Mouse (Mus musculus): Measurements from ENCODE around the gene Wars.
"Not testable (repeated sequence)": the region's sequence is repeated elsewhere in the genome, so short reads cannot be mapped to it uniquely, and the experiment has no call there.

The Wars gene

DNA sequence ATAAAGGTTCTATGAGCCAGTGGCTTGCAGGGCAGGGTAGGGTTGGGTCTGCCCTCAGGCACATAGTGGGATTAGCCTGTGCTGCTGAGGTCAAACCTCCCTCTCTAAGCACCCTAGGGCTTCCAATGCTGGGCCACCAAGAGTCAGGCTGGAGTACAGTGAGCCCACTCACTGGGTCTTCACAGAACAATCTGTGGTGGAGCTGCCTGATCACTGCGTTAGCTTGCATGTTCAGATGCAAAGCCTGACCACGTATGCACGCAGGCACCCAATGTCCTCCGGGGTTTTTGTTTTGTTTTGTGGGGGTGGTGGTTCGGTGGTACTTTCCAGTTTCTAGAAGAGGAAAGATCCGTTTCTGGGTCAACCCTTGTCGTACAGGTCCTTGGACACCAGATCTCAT lies 36.9 kb downstream of the Wars start:
- CTCF ChIA-PET, result no interaction called here

- CTCF ChIA-PET, result no interaction called here
Observed at GRCm38 (mm10) chr12:108856186-108856585, 37.8 kb downstream of the Wars start.

- CTCF ChIA-PET, result no interaction called here
Observed at GRCm38 (mm10) chr12:108855081-108855480, 38.9 kb downstream of the Wars start.

DNA sequence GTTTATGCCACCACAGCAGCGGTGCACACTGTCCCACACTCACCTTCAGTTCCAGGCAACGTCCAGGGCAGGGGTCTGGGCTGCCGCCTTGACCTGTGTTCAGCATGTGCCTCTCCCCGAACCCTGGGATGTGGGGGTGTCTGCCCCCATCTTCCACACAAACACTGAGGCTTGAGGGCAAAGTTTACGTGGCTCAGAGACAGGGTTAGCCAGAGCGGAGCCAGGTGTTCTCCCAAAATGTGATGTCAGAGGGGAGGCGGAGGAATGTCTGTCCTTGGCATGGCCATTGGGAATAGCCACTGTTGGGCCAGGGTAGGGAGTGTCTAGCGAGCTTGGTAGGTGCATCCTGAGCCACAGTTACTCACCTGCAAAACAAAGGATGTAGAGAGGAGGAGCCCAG lies 41.2 kb downstream of the Wars start:
- CTCF ChIA-PET, result no interaction called here

GRCm38 (mm10) chr12:108850886-108851285 lies 43.1 kb downstream of the Wars start:
- CTCF ChIA-PET, result no interaction called here

DNA sequence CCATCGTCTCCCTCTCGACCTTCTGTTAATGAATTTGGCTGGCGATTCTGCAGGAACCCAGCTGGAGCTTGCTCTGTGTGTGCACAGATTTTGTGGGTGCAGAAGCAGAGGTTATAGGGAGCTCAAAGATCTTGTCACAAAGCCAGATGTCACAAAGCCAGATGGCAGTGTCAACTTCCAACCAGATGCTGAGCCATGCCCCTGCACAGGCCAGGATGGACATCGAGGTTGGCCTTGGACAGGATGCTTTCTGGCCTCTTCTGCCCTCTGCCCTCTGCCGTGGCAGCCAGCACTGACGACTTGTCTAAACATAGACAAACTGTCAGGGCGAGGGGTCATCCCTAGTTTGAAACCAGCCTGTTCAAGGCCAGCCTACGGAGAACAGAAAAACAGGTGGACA lies 43.8 kb downstream of the Wars start:
- CTCF ChIA-PET, result no interaction called here

DNA sequence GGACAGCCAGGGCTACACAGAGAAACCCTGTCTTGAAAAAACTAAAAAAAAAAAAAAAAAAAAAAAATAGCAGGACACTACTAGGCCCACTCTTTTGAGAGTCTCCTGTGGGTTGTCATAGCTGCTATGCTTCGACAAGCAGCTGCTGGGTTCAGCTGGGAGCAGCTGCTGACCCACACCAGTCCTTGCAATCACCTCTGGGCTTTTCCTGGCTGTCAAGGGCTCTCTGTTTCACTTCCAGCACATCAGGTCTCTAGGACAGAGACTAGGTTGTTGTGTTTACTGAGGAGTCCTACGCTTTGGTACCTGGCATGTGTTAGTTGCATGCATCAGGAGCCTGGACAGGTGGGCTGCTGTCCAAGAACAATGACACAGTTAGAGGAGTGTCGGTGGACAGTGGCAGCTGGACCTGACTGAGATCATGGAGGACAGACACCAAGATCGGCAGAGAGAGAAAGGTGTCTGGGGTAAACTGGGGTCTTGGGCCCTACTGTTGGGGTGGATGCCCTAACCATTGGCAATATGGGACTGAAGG lies 44.4 kb downstream of the Wars start:
- CTCF ChIA-PET, result no interaction called here

DNA sequence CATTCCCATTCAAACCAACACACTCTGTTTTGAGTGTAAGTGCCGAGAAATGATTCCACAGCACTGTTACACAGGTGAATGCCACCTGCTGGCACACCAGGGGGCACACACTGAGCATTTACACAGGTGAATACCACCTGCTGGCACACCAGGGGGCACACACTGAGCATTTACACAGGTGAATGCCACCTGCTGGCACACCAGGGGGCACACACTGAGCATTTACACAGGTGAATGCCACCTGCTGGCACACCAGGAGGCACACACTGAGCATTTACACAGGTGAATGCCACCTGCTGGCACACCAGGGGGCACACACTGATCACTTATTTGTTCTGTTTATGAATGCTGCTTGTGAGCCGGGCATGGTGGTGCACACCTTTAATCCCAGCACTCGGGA lies 45.9 kb downstream of the Wars start:
- CTCF ChIA-PET, result not testable (repeated sequence)

DNA sequence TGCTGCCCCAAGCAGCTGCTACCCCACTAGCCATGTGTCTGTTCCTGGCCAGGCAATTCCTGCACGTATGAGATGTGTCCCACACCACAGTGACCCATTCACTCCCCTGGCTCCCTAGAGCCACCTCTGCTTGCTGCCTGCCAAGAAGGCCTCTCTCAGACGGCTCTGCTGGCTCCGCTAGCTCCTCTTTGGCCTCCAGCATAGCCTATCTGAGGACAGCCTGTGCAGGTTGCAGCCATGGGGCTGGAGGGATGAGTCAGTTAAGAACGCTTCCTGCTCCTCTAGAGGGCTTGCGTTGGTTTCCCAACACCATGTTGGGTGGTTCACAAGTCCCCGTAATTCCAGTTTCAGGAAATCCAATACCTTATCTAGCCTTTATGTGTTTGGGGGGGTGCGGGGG lies 51.3 kb downstream of the Wars start:
- CTCF ChIA-PET, result interaction anchor here (0.7 kb wide), 1 partner anchor 603 kb away, joined by 3 read pairs; no protein-coding TSS in a partner anchor

- CTCF ChIA-PET, result no interaction called here
Observed at GRCm38 (mm10) chr12:108841181-108841580, 52.8 kb downstream of the Wars start.

GRCm38 (mm10) chr12:108836722-108837121 lies 57.3 kb downstream of the Wars start:
- CTCF ChIA-PET, result no interaction called here

GRCm38 (mm10) chr12:108835840-108836409 lies 58.0 kb downstream of the Wars start, which contains the start of the genes Slc25a29 and Slc25a47:
TSS of gene Slc25a29 (minus strand) at chr12:108835883.
TSS of gene Slc25a47 (plus strand) at chr12:108836046.
- CTCF ChIA-PET, result no interaction called here

- CTCF ChIA-PET, result no interaction called here
Observed at GRCm38 (mm10) chr12:108835208-108835839, 58.6 kb downstream of the Wars start.

DNA sequence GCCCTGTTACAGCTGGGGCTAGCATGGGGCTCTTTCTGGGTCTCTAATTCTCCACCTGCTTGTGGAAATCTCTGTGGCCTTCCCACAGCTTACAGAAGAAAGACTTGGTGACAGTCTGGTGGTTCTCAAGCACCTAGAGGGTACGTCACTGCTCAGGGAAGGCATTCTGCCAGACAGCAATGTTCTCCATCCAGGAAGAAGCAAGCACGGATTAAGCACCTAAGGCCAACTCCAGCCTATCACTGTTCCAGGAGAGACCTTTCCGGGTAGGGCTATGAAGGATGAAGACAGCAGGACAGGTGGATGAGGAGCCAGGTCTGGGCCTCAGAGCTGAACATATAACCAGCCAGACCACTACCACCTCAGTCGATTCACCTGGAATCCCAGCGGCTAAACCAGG lies 59.2 kb downstream of the Wars start:
- CTCF ChIA-PET, result no interaction called here

GRCm38 (mm10) chr12:108834337-108834736 lies 59.6 kb downstream of the Wars start:
- CTCF ChIA-PET, result no interaction called here

- CTCF ChIA-PET, result no interaction called here
Observed at GRCm38 (mm10) chr12:108833408-108833807, 60.6 kb downstream of the Wars start.

- CTCF ChIA-PET, result no interaction called here
Observed at GRCm38 (mm10) chr12:108832851-108833250, 61.1 kb downstream of the Wars start.

- CTCF ChIA-PET, result no interaction called here
Observed at GRCm38 (mm10) chr12:108831966-108832643, 61.9 kb downstream of the Wars start.

GRCm38 (mm10) chr12:108830358-108830757 lies 63.6 kb downstream of the Wars start:
- CTCF ChIA-PET, result no interaction called here

DNA sequence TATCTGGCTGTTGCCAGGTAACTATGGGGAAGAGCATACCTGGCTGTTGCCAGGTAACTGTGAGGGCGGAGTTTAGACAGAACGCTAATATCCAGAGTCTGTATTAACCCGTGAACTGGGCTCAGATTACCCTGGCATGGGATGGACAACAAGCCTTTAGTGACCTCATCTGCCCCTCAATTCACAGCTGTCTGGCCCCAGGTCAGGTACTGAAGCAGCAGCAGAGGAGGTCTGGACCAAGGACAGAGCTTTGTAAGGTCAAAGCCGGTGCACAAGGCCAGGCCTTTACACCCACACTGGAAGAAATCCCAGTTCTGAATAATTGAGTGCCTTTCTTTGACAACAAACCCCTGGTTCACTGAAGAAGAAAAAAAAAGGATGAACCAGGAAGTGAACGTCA lies 64.3 kb downstream of the Wars start:
- CTCF ChIA-PET, result no interaction called here

- CTCF ChIA-PET, result no interaction called here
Observed at GRCm38 (mm10) chr12:108827641-108828040, 66.3 kb downstream of the Wars start.

DNA sequence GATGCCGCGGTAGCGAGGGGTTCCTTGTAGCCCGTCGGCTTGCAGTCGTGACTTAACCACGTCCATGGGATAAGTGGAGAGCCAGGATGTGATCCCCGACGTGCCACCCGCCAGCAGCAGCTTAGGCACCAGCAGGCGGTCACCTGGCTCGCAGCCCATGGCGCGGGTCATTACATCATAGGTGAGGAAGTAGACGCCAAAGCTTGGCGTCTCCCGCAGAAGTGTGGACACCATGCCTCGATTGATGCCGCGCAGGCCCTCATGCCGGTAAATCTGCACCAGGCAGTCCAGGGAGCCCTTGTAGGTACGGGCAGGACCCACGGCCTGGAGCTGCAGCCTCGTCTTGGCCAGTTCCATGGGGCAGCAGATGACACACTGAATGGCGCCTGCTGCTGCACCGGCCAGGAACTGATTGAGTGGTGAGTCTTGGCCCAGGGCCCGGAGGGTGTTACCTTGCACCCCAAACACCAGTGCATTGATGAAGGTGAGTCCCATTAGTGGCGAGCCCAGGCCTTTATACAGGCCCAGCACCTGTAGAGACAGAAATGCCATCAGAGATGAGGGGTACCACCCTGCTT lies 66.9 kb downstream of the Wars start:
- CTCF ChIA-PET, result no interaction called here

Measured in spleen, embryonic (tissue).